Mouse (Mus musculus) heart, postnatal 0 days (tissue): ENCODE data around the gene Pde4d.

ENCODE experiments used
- CTCF ChIP-seq: IDR thresholded peaks from 2 replicates; pipeline ENCODE4 v1.5.1; 2016; ENCODE audit warnings: antibody characterized with exemption, control low read depth, low read depth
- EP300 ChIP-seq: IDR thresholded peaks from 2 replicates; pipeline ENCODE4 v1.6.1; 2016; ENCODE audit warnings: antibody characterized with exemption, low read depth

DNA sequence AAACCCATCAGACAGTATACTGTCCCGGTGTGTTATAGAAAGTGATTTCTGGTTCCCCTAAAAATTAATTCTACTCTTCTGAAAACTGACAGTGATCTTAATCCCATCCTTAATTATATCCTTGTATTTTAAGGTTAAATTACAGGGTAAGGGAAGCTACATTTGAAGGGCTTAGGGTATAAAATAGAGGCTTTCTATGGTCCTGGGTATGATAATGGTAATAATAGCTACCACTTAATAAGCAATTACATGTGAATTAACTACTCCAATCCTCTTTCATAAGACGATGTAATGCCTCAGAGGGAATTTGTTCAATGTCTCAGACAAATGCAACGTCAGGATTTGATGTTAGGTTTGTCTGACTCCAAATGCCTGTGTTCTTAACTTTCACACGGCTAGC lies 309.4 kb downstream of the Pde4d start:
- TF ChIP-seq CTCF (no peak), EP300 (no peak)
